Mouse (Mus musculus): Measurements from ENCODE around the gene H2-Eb2. TPM values are rescaled to one million over a fixed set of nuclear protein-coding genes. Genes with fewer than 3 reads are reported as not detected.
A peak's percentile ranks its signal among the peaks of the same experiment; 100 is the strongest.

The H2-Eb2 gene
- polyA plus RNA-seq, 1 experiment from 2014 or later: not detected

- Histone ChIP-seq H3K4me2 (no peak overlapping the region), H3K27me3 (replicated peaks) (peaks cover 20% of the 10 kb centered on the region), H3K27ac (no peak overlapping the region), H3K9me3 (replicated peaks) (no peaks in the 10 kb centered on the region), H3K9ac (no peak overlapping the region), H3K36me3 (no peaks in the 10 kb centered on the region), H3K4me1 (no peaks in the 10 kb centered on the region), H3K4me3 (no peak overlapping the region)
- no peak for ATAC-seq
Observed at GRCm38 (mm10) chr17:34295307-34295706, 30.2 kb upstream of the H2-Eb2 start.

GRCm38 (mm10) chr17:34295891-34296794 is 29.3 kb upstream of the H2-Eb2 start:
- no peaks in the 10 kb centered on the region for H3K9me3 ChIP-seq (replicated peaks)
- no peak for ATAC-seq
- H3K9ac ChIP-seq: no peak overlapping the region
- peaks cover 20% of the 10 kb centered on the region for H3K27me3 ChIP-seq (replicated peaks)
- H3K4me2 ChIP-seq: peak overlapping the region; percentile 45
- H3K4me1 ChIP-seq: no peaks in the 10 kb centered on the region
- no peak overlapping the region for H3K27ac ChIP-seq
- no peak overlapping the region; the same call in 1 of the 2 replicates for H3K4me3 ChIP-seq
- 22% methylated on average over 23 of the region's 23 CpGs for WGBS (ENCODE audit: insufficient replicate concordance)
- no peaks in the 10 kb centered on the region for H3K36me3 ChIP-seq

- no peak overlapping the region for H3K27ac ChIP-seq
- H3K4me1 ChIP-seq: no peaks in the 10 kb centered on the region
- no peaks in the 10 kb centered on the region for H3K36me3 ChIP-seq
- peaks cover 26% of the 10 kb centered on the region for H3K27me3 ChIP-seq (replicated peaks)
- no peak for ATAC-seq
- no peak overlapping the region for H3K4me2 ChIP-seq
- 51% methylated on average over 3 of the region's 3 CpGs for WGBS (ENCODE audit: insufficient replicate concordance)
- no peaks in the 10 kb centered on the region for H3K9me3 ChIP-seq (replicated peaks)
- no peak overlapping the region for H3K4me3 ChIP-seq
- H3K9ac ChIP-seq: no peak overlapping the region
Observed at GRCm38 (mm10) chr17:34299356-34299755, 26.1 kb upstream of the H2-Eb2 start.

- H3K4me3 ChIP-seq: no peak overlapping the region
- H3K27ac ChIP-seq: no peak overlapping the region
- no peaks in the 10 kb centered on the region for H3K9me3 ChIP-seq (replicated peaks)
- 81% methylated on average over 8 of the region's 8 CpGs for WGBS (ENCODE audit: insufficient replicate concordance)
- no peak for ATAC-seq
- H3K27me3 ChIP-seq (replicated peaks): peaks cover 26% of the 10 kb centered on the region
- no peaks in the 10 kb centered on the region for H3K4me1 ChIP-seq
- no peak overlapping the region for H3K9ac ChIP-seq
- no peaks in the 10 kb centered on the region for H3K36me3 ChIP-seq
- no peak overlapping the region for H3K4me2 ChIP-seq
Observed at GRCm38 (mm10) chr17:34300071-34300470, 25.4 kb upstream of the H2-Eb2 start.

- H3K27ac ChIP-seq: no peak overlapping the region
- no peaks in the 10 kb centered on the region for H3K36me3 ChIP-seq
- H3K4me1 ChIP-seq: no peaks in the 10 kb centered on the region
- ATAC-seq: no peak
- H3K27me3 ChIP-seq (replicated peaks): peaks cover 23% of the 10 kb centered on the region
- 63% methylated on average over 23 of the region's 23 CpGs for WGBS (ENCODE audit: insufficient replicate concordance)
- H3K4me3 ChIP-seq: no peak overlapping the region
- H3K4me2 ChIP-seq: no peak overlapping the region
- no peak overlapping the region for H3K9ac ChIP-seq
- H3K9me3 ChIP-seq (replicated peaks): no peaks in the 10 kb centered on the region
Observed at GRCm38 (mm10) chr17:34300691-34301566, 24.5 kb upstream of the H2-Eb2 start.

- H3K36me3 ChIP-seq: no peaks in the 10 kb centered on the region
- H3K27me3 ChIP-seq (replicated peaks): peaks cover 20% of the 10 kb centered on the region
- no peaks in the 10 kb centered on the region for H3K4me1 ChIP-seq
- H3K4me3 ChIP-seq: no peak overlapping the region
- H3K27ac ChIP-seq: no peak overlapping the region
- WGBS (ENCODE audit: insufficient replicate concordance): 66% methylated on average over 4 of the region's 4 CpGs
- H3K4me2 ChIP-seq: no peak overlapping the region
- ATAC-seq: no peak
- no peaks in the 10 kb centered on the region for H3K9me3 ChIP-seq (replicated peaks)
- no peak overlapping the region for H3K9ac ChIP-seq
Observed at GRCm38 (mm10) chr17:34301670-34302190, 23.7 kb upstream of the H2-Eb2 start.

GRCm38 (mm10) chr17:34303789-34304188 is 21.7 kb upstream of the H2-Eb2 start:
- Histone ChIP-seq H3K4me1 (no peaks in the 10 kb centered on the region), H3K27ac (no peak overlapping the region), H3K4me2 (no peak overlapping the region), H3K4me3 (no peak overlapping the region), H3K9ac (no peak overlapping the region), H3K9me3 (replicated peaks) (no peaks in the 10 kb centered on the region), H3K27me3 (replicated peaks) (peaks cover 10% of the 10 kb centered on the region; the same call in 1 of the 2 replicates), H3K36me3 (no peaks in the 10 kb centered on the region)
- ATAC-seq: no peak
- 71% methylated on average over 2 of the region's 2 CpGs for WGBS (ENCODE audit: insufficient replicate concordance)

GRCm38 (mm10) chr17:34304751-34305150 is 20.7 kb upstream of the H2-Eb2 start:
- Histone ChIP-seq H3K27me3 (replicated peaks) (peaks cover 17% of the 10 kb centered on the region; the same call in 1 of the 2 replicates), H3K4me1 (peaks cover 3% of the 10 kb centered on the region; the same call in 1 of the 2 replicates), H3K9ac (no peak overlapping the region), H3K4me2 (no peak overlapping the region), H3K4me3 (no peak overlapping the region), H3K36me3 (no peaks in the 10 kb centered on the region), H3K27ac (no peak overlapping the region), H3K9me3 (replicated peaks) (no peaks in the 10 kb centered on the region)
- WGBS (ENCODE audit: insufficient replicate concordance): 18% methylated on average over 4 of the region's 4 CpGs
- ATAC-seq: no peak

GRCm38 (mm10) chr17:34305380-34306030 is 20.0 kb upstream of the H2-Eb2 start, which contains the start of gene H2-Eb1:
TSS of gene H2-Eb1 (plus strand) at chr17:34305867.
- H3K4me3 ChIP-seq: no peak within 1 kb of the TSS
- no peaks in the 10 kb centered on the region for H3K36me3 ChIP-seq
- H3K4me2 ChIP-seq: no peak within 1 kb of the TSS
- H3K9ac ChIP-seq: no peak within 1 kb of the TSS
- H3K27me3 ChIP-seq (replicated peaks): peaks cover 17% of the 10 kb centered on the region; the same call in 1 of the 2 replicates
- no peaks in the 10 kb centered on the region for H3K9me3 ChIP-seq (replicated peaks)
- peaks cover 3% of the 10 kb centered on the region for H3K4me1 ChIP-seq
- no peak within 1 kb of the TSS for H3K27ac ChIP-seq
- no peak for ATAC-seq

- H3K27me3 ChIP-seq (replicated peaks): peaks cover 17% of the 10 kb centered on the region; the same call in 1 of the 2 replicates
- H3K9ac ChIP-seq: no peak overlapping the region
- no peak overlapping the region for H3K27ac ChIP-seq
- no peak for ATAC-seq
- 60% methylated on average over 2 of the region's 2 CpGs for WGBS (ENCODE audit: insufficient replicate concordance)
- H3K36me3 ChIP-seq: no peaks in the 10 kb centered on the region
- H3K4me3 ChIP-seq: no peak overlapping the region
- no peaks in the 10 kb centered on the region for H3K9me3 ChIP-seq (replicated peaks)
- no peak overlapping the region for H3K4me2 ChIP-seq
- peaks cover 3% of the 10 kb centered on the region for H3K4me1 ChIP-seq
Observed at GRCm38 (mm10) chr17:34306407-34306806, 19.1 kb upstream of the H2-Eb2 start.

GRCm38 (mm10) chr17:34307216-34307615 is 18.2 kb upstream of the H2-Eb2 start:
- no peak overlapping the region for H3K27ac ChIP-seq
- no peaks in the 10 kb centered on the region for H3K36me3 ChIP-seq
- H3K4me3 ChIP-seq: no peak overlapping the region
- H3K9me3 ChIP-seq (replicated peaks): no peaks in the 10 kb centered on the region
- peaks cover 3% of the 10 kb centered on the region for H3K4me1 ChIP-seq
- H3K27me3 ChIP-seq (replicated peaks): peaks cover 17% of the 10 kb centered on the region; the same call in 1 of the 2 replicates
- no peak overlapping the region for H3K4me2 ChIP-seq
- no peak for ATAC-seq
- H3K9ac ChIP-seq: no peak overlapping the region
